Mouse (Mus musculus) kidney, embryonic 14.5 days (tissue): ENCODE results near the gene Sparcl1. TPM values are rescaled to one million over a fixed set of nuclear protein-coding genes. Genes with fewer than 3 reads are reported as not detected.

Source experiments
- ATAC-seq: fragments of 200-750 bp; cut with Nextera tagmentation; 2 replicates; pipeline ENCODE4 v1.8.0; 2017; ENCODE audit warnings: moderate number of reproducible peaks, mild to moderate bottlenecking, moderate TSS enrichment, moderate library complexity; ENCODE audit not compliant: low FRiP score, low TSS enrichment
- H3K27ac ChIP-seq: fragments of 300-500 bp; sonication (generic); 2 replicates; pipeline ENCODE4 v1.5.1; 2014; ENCODE audit warnings: low read depth, mild to moderate bottlenecking, low read length, moderate library complexity, mixed read lengths
- H3K27me3 ChIP-seq: fragments of 300-500 bp; sonication (generic); 2 replicates; pipeline ENCODE4 v1.6.1; 2014; ENCODE audit warnings: mild to moderate bottlenecking, low read length; ENCODE audit not compliant: control insufficient read depth, insufficient read depth
- H3K36me3 ChIP-seq: fragments of 300-500 bp; sonication (generic); 2 replicates; pipeline ENCODE4 v1.6.1; 2014; ENCODE audit warnings: low read length, mixed read lengths; ENCODE audit not compliant: control insufficient read depth, insufficient read depth
- H3K4me1 ChIP-seq: fragments of 300-500 bp; sonication (generic); 2 replicates; pipeline ENCODE4 v1.6.1; 2014; ENCODE audit warnings: low read length, mixed read lengths; ENCODE audit not compliant: control insufficient read depth, insufficient read depth
- H3K4me2 ChIP-seq: fragments of 300-500 bp; sonication (generic); replicated peaks from 2 replicates; pipeline ENCODE4 v1.6.1; 2014; ENCODE audit warnings: low read depth, mild to moderate bottlenecking, low read length
- H3K4me3 ChIP-seq: fragments of 300-500 bp; sonication (generic); 2 replicates; pipeline ENCODE4 v1.5.1; 2014; ENCODE audit warnings: mild to moderate bottlenecking, low read length
- H3K9ac ChIP-seq: fragments of 300-500 bp; sonication (generic); 2 replicates; pipeline ENCODE4 v1.6.1; 2014; ENCODE audit warnings: low read depth, mild to moderate bottlenecking, low read length, moderate library complexity
- H3K9me3 ChIP-seq: fragments of 300-500 bp; sonication (generic); 2 replicates; pipeline ENCODE4 v1.6.1; 2016; ENCODE audit warnings: low read length; ENCODE audit not compliant: control insufficient read depth
- WGBS: fragments of 180-500 bp; shearing (Covaris S2); extraction: QIAGEN DNeasy Blood & Tissue Kit; methylation state at CpG from one replicate; pipeline ENCODE4 v1.1.7; 2014; 5-methylcytosine and 5-hydroxymethylcytosine counted together
- polyA plus RNA-seq: library from polyadenylated mRNA; unstranded; fragments of >200 nt; fragmentation: Nextera tagmentation; extraction: Ambion mirVana; gene quantifications from 2 replicates; pipeline ENCODE4 v1.2.1, GENCODE M21; 2014

The Sparcl1 gene
- polyA plus RNA-seq, 1 experiment from 2014 or later = 36.1 TPM

DNA sequence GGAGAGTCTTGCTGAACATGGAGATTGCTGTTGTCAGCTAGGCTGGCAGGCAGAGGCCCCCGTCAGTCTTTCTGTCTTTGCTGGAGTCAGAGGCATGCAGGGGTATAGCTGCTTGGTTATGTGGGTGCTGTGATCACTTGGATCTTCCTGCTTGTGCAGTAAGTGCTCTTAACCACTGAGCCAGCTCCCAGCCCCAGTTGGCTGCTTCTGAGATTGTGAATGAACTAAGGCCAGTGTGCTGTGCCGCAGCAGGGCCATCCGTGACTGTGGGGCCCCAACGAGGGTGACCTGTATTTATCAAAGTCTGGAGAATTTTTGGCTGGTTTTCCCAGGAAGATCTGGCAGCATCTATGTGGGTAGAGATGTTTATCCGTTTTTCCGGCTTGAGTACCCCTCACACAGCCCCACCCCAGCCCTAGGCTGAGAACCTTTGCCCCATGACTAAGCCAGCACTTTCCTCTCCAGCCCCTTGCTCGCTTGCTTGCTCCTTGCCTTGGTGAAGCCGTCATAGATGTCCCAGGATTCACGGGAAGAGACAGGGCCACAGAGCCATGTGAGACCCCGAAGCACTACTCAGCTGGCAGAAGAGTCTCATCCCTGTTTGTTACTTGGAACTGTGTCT, 24.5 kb upstream of the Sparcl1 start:
- Histone ChIP-seq H3K27me3 (no peaks in the 10 kb centered on the region), H3K9ac (no peak overlapping the region), H3K4me1 (no peaks in the 10 kb centered on the region), H3K27ac (no peak overlapping the region), H3K9me3 (no peaks in the 10 kb centered on the region), H3K4me2 (no peak overlapping the region), H3K36me3 (no peaks in the 10 kb centered on the region), H3K4me3 (no peak overlapping the region)
- no peak for ATAC-seq
- WGBS = 69% methylated on average over 10 of the region's 10 CpGs

DNA sequence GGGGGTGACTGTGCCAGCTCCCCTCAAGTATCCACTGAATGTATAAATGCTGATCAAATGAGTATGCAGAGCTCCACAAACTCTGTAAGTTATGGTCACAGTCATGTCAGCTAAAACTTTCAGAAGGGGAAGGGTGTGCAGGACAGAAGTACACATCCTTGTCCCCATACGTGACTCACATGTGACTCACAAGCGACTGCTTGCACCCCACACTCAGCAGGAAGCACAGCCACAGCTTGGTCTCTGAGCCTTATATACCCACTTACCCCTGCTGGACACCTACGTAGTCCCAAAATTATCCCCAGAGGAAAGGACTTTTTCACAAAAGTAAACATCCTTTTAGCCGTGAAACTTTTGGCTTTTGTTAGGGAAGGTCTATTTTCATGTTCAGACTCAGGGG, 20.2 kb upstream of the Sparcl1 start:
- ATAC-seq = no peak
- Histone ChIP-seq H3K36me3 (no peaks in the 10 kb centered on the region), H3K27ac (no peak overlapping the region), H3K4me1 (no peaks in the 10 kb centered on the region), H3K9ac (no peak overlapping the region), H3K4me3 (no peak overlapping the region), H3K4me2 (no peak overlapping the region), H3K27me3 (no peaks in the 10 kb centered on the region), H3K9me3 (no peaks in the 10 kb centered on the region)
- 74% methylated on average over 4 of the region's 4 CpGs for WGBS

DNA sequence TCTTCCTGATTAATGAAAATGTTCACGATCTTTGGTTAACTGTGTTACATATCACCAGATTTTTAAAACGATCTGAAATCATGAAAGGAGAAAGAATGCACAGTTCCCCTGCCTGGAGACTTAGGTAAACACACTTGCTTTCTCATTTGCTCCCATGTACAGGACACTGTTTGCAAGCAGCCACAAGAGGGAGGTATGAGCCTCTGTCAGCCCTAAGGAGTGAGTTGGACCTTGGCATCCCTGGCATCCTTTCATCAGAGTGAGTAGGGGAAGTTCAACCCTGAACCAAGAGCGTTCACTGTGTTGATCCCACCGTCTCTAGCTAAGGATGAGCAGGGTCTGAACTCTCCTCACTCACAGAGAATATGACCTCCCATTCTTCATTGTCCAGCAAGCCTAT, 18.0 kb upstream of the Sparcl1 start:
- no peak overlapping the region for H3K9ac ChIP-seq
- H3K36me3 ChIP-seq = no peaks in the 10 kb centered on the region
- no peaks in the 10 kb centered on the region for H3K27me3 ChIP-seq
- peak; percentile 49; the same call in 1 of the 2 replicates for ATAC-seq
- H3K4me1 ChIP-seq = no peaks in the 10 kb centered on the region
- no peak overlapping the region for H3K4me2 ChIP-seq
- H3K27ac ChIP-seq = no peak overlapping the region
- H3K9me3 ChIP-seq = no peaks in the 10 kb centered on the region
- H3K4me3 ChIP-seq = no peak overlapping the region
- WGBS = 56% methylated on average over 4 of the region's 4 CpGs

DNA sequence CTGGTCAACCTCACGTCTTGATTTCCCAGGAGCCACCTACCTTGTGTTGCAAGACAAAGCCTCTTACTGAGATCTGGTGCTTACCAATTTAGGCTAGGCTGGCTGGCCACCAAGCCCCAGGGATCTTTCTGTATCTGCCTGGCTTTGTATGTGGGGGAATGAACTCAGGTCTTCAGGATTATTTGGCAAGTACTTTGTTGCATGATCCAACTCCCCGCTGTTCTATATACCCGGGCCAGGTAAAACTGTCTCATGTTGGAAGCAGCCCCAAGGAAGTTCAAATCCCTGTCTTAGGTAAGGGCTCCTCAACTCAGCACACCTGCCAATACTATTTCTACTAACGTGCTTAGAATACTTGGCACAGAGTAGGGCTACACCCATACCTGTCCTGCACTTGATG, 17.4 kb upstream of the Sparcl1 start:
- no peaks in the 10 kb centered on the region for H3K27me3 ChIP-seq
- no peaks in the 10 kb centered on the region for H3K36me3 ChIP-seq
- WGBS = 89% methylated on average over 4 of the region's 4 CpGs
- no peak for ATAC-seq
- no peak overlapping the region for H3K27ac ChIP-seq
- no peak overlapping the region for H3K9ac ChIP-seq
- H3K4me3 ChIP-seq = no peak overlapping the region
- H3K4me2 ChIP-seq = no peak overlapping the region
- no peaks in the 10 kb centered on the region for H3K4me1 ChIP-seq
- no peaks in the 10 kb centered on the region for H3K9me3 ChIP-seq

DNA sequence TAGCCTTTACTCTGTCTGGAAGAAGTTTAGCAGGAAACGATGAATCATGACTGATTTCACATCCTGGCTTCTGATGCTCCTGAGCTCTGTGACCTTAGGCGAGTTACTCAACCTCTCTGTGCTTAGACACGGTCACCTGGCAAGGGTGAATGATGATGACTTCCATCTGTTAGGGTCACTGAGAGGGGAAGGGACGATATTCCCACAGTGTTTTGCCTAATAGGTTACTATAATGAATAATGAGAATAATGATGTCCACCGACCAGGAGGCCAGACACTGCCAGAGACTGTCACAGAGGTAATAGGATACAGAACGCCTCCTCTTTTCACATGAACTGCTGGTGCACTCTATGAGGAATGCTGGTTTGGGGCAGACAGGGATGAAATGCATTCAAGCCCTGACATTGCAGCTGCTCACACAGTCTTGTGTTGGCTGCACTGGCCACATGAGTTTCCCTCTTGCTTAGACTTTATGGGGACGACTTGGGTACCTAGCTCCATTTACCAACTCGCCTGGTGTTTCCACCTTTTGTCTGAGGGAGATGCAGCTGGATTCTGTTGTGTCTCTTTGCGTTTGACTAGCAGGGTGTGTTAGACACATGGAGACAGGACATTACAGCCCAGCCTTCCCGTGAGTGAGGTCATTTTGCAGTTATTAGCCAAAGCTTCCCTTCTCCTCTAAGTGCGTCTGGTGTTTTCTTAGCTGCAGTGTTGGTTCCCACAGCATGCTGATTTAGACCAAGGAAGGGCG, 14.9 kb upstream of the Sparcl1 start:
- Histone ChIP-seq H3K27ac (peak overlapping the region; percentile 45; the same call in 1 of the 2 replicates), H3K4me2 (no peak overlapping the region), H3K4me3 (no peak overlapping the region), H3K27me3 (no peaks in the 10 kb centered on the region), H3K9ac (no peak overlapping the region), H3K9me3 (no peaks in the 10 kb centered on the region), H3K36me3 (no peaks in the 10 kb centered on the region), H3K4me1 (no peaks in the 10 kb centered on the region)
- peak; percentile 58; the same call in 1 of the 2 replicates for ATAC-seq
- WGBS = 31% methylated on average over 12 of the region's 12 CpGs

DNA sequence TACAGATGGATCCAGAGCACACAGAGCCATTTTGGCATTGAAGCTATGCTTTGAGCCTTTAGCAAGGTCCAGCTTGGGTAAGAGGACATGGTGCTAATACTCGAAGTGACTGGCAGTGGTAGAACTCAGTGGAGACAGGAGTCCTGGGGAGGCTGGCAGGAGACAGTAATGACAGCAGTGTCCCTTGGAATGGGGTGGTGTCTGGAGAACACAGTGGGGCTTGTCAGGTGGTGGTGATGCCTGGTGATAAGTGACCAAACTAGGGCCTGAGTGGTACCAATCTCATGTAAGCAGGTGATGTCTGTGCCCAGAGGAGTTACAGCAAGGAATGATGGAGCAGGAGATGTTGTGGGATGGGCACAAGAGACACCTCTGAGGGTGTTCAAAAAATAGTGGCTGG, 13.8 kb upstream of the Sparcl1 start:
- no peak for ATAC-seq
- H3K4me1 ChIP-seq = no peaks in the 10 kb centered on the region
- no peaks in the 10 kb centered on the region for H3K9me3 ChIP-seq
- no peaks in the 10 kb centered on the region for H3K27me3 ChIP-seq
- H3K9ac ChIP-seq = no peak overlapping the region
- no peaks in the 10 kb centered on the region for H3K36me3 ChIP-seq
- WGBS = 87% methylated on average over 1 of the region's 1 CpGs
- no peak overlapping the region for H3K4me3 ChIP-seq
- no peak overlapping the region for H3K27ac ChIP-seq
- H3K4me2 ChIP-seq = no peak overlapping the region

DNA sequence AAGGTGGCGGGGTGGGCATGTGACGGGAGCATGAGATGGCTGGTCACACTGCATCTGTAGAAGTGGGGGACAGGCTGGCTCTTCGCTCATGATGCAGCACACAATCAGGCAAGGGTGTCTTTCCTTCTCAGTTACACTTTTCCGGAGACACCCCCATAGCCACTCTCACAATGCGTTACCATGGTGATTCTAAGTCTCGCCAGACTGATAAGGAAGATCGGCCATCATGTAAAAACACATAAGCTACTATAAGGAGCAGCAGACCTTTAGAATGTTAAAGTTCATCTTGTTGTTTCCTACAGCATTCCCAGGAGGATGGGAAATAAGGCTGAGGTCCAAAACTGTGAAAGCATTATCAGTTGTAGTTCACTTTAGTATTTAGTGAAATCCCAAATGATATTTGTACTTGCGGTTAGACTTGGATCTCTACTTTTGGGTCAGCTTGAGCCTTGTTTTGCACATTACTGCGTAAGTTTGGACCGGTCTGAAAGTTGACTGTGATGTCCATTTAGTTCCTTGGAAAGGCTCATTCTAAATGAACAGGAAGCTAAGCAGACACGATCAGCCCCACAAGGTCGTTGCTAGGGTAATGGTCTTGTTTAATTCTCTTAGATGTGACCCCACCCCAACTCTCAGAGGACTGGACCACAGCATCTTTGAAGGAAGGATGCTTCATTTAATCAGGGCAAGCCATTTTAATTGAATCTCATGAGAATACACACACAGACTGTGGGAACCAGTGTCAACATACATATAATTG, 13.2 kb upstream of the Sparcl1 start:
- Histone ChIP-seq H3K27me3 (no peaks in the 10 kb centered on the region), H3K27ac (no peak overlapping the region), H3K4me3 (no peak overlapping the region), H3K4me1 (no peaks in the 10 kb centered on the region), H3K36me3 (no peaks in the 10 kb centered on the region), H3K9me3 (no peaks in the 10 kb centered on the region), H3K4me2 (no peak overlapping the region), H3K9ac (no peak overlapping the region)
- no peak for ATAC-seq
- 83% methylated on average over 12 of the region's 12 CpGs for WGBS

DNA sequence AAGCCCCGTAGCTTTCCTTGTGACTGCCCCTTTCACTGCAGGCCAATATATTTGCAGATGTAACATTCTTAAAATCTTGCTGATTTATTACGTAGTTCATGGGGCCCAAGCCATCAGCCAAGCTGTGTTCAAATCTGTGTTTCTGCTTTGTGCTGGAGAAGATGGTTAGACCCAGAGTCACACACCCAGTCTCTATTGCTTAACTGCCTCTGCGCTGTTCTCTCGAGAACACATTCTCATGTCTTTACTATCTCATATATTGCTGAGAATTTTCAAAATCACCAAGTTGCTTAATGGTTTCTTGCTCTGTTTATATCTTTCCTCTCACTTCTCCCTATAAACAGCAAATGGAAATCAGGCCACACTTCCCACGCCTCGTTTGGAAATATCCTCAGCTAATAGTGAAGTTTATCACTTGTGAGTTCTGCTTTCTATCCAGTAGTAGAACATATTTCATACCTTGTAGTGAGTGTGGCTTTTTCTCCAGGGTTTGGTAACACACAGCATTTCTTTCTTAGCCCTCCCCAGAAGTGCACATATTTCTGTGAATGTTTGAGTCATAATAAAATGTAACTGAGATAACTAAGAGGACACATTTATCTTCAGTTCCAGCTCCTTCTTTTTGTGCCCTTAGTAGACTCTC, 10.6 kb upstream of the Sparcl1 start:
- H3K9me3 ChIP-seq = no peaks in the 10 kb centered on the region
- no peak overlapping the region for H3K4me2 ChIP-seq
- ATAC-seq = no peak
- H3K27me3 ChIP-seq = no peaks in the 10 kb centered on the region
- H3K4me1 ChIP-seq = no peaks in the 10 kb centered on the region
- H3K27ac ChIP-seq = no peak overlapping the region
- H3K36me3 ChIP-seq = no peaks in the 10 kb centered on the region
- no peak overlapping the region for H3K9ac ChIP-seq
- WGBS = 78% methylated on average over 6 of the region's 6 CpGs
- H3K4me3 ChIP-seq = no peak overlapping the region
